Mouse (Mus musculus): ENCODE measurements at regions not wholly inside any gene's neighbourhood (a gene's known extent, or its start where the extent isn't known, plus 50 kb on each side); places are given as distances from the start of the nearest gene placed in this dataset.

DNA sequence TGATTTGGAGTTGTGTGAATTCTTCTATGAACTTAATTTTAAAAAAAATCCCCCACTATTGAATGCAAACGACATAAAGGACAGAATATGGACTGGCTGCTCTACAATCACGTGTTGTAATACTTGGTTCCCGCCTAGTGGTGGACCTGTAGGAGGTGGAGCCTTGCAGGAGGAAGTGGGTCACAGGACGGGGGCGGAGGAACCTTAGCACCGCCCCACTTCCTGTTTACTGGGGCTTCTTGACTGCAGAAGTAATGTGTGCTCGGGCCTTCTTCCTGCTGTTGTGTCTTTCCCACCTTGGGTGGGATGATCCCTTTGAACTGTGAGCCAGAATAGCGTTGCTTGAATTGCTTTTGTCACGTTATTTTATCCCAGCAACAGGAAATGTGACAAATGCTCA, 52.2 kb upstream of the Tmem108 start:
- Histone ChIP-seq H3K27ac (ENCODE audit: low read depth) (no peak overlapping the region), H3K9ac (ENCODE audit: low read length) (no peak overlapping the region), H3K4me3 (ENCODE audit: low read depth, low read length) (no peak overlapping the region), H3K9me3 (ENCODE audit: control insufficient read depth, low read length) (no peaks in the 10 kb centered on the region), H3K36me3 (ENCODE audit: control insufficient read depth, insufficient read depth, low read length) (no peaks in the 10 kb centered on the region), H3K27me3 (replicated peaks; ENCODE audit: control insufficient read depth, insufficient read depth, low read length) (no peaks in the 10 kb centered on the region), H3K4me1 (replicated peaks; ENCODE audit: control insufficient read depth, insufficient read depth, low read length) (no peaks in the 10 kb centered on the region), H3K4me2 (ENCODE audit: low read length) (no peak overlapping the region)
- ATAC-seq (replicated peaks; ENCODE audit: low FRiP score, low TSS enrichment, low read depth) = no peak
- WGBS = 89% methylated on average over 9 of the region's 9 CpGs
- no peak for DNase-seq (ENCODE audit: low spot score)

DNA sequence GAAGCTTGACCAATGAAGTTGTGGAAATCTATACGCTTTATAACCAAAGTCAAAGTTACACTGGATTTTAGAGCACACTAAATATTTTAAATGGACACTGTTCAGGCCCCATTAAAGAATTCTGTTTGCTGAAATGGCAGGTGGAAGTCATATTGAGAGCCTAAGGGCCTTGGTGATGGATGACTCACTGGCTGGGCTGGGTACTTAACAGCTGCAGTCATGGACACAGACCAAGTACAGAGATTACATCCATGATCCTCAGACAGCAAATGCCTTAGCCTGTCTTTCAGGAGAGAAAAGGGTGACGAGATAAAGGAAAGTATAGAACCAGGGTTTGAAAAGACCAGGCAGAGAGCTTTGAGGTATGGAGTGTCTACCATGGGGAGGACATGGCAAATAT, 57.4 kb upstream of the Tmem108 start:
- Histone ChIP-seq H3K27me3 (replicated peaks; ENCODE audit: control insufficient read depth, insufficient read depth, low read length) (no peaks in the 10 kb centered on the region), H3K4me2 (ENCODE audit: low read length) (no peak overlapping the region), H3K9me3 (ENCODE audit: control insufficient read depth, low read length) (no peaks in the 10 kb centered on the region), H3K27ac (ENCODE audit: low read depth) (no peak overlapping the region), H3K4me3 (ENCODE audit: low read depth, low read length) (no peak overlapping the region), H3K9ac (ENCODE audit: low read length) (no peak overlapping the region), H3K36me3 (ENCODE audit: control insufficient read depth, insufficient read depth, low read length) (no peaks in the 10 kb centered on the region), H3K4me1 (replicated peaks; ENCODE audit: control insufficient read depth, insufficient read depth, low read length) (no peaks in the 10 kb centered on the region)
- ATAC-seq (replicated peaks; ENCODE audit: low FRiP score, low TSS enrichment, low read depth) (no peak), DNase-seq (ENCODE audit: low spot score) (no peak)
- 85% methylated on average over 2 of the region's 2 CpGs for WGBS

DNA sequence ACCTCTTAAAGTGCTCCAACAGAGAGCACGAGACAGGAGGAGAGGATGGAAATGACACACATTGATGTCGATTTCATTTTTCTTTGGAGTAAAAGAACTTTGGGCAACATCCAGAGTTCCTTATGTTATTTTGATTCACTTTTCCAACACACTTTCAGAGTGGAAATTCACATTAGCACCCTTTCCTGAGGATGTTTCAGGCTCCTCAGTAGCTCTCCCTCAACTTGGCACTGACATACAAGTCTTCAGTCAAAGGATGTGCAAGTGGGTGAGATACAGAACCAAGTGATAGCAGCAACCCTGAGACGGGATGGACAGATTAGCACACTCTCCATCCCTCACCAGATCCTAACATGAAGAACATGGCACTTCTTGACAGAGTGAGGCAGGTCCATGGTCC, 60.0 kb upstream of the Tmem108 start:
- WGBS = 86% methylated on average over 3 of the region's 3 CpGs
- no peak overlapping the region for H3K4me2 ChIP-seq (ENCODE audit: low read length)
- H3K4me1 ChIP-seq (replicated peaks; ENCODE audit: control insufficient read depth, insufficient read depth, low read length) = no peaks in the 10 kb centered on the region
- no peak overlapping the region for H3K27ac ChIP-seq (ENCODE audit: low read depth)
- no peak for ATAC-seq (replicated peaks; ENCODE audit: low FRiP score, low TSS enrichment, low read depth)
- no peak overlapping the region for H3K9ac ChIP-seq (ENCODE audit: low read length)
- H3K4me3 ChIP-seq (ENCODE audit: low read depth, low read length) = no peak overlapping the region
- no peaks in the 10 kb centered on the region for H3K27me3 ChIP-seq (replicated peaks; ENCODE audit: control insufficient read depth, insufficient read depth, low read length)
- no peak for DNase-seq (ENCODE audit: low spot score)
- no peaks in the 10 kb centered on the region for H3K36me3 ChIP-seq (ENCODE audit: control insufficient read depth, insufficient read depth, low read length)
- no peaks in the 10 kb centered on the region for H3K9me3 ChIP-seq (ENCODE audit: control insufficient read depth, low read length)

DNA sequence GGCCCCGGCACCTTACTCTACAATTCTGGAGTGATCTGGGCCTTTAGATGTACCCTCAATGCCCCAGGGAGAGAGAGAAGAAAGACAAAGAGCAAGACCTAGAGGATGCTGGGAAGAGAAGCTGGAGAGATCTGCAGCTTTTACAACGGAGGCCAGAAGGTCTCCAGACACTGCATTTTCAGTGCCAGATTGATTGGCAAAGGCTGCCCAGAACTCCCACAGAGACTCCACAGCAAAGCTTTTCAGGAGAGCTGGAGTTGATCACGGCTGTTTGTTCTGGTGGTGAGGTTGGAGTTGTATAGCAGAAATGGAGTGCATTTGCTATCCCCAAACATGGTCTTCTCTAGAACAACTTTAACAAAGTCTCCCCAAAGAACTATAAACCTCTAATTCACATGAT, 61.9 kb upstream of the Tmem108 start:
- Histone ChIP-seq H3K4me1 (replicated peaks; ENCODE audit: control insufficient read depth, insufficient read depth, low read length) (no peaks in the 10 kb centered on the region), H3K9me3 (ENCODE audit: control insufficient read depth, low read length) (no peaks in the 10 kb centered on the region), H3K27me3 (replicated peaks; ENCODE audit: control insufficient read depth, insufficient read depth, low read length) (no peaks in the 10 kb centered on the region), H3K4me3 (ENCODE audit: low read depth, low read length) (no peak overlapping the region), H3K9ac (ENCODE audit: low read length) (no peak overlapping the region), H3K27ac (ENCODE audit: low read depth) (no peak overlapping the region), H3K4me2 (ENCODE audit: low read length) (no peak overlapping the region), H3K36me3 (ENCODE audit: control insufficient read depth, insufficient read depth, low read length) (no peaks in the 10 kb centered on the region)
- ATAC-seq (replicated peaks; ENCODE audit: low FRiP score, low TSS enrichment, low read depth) (no peak), DNase-seq (ENCODE audit: low spot score) (no peak)
- 57% methylated on average over 3 of the region's 3 CpGs for WGBS

DNA sequence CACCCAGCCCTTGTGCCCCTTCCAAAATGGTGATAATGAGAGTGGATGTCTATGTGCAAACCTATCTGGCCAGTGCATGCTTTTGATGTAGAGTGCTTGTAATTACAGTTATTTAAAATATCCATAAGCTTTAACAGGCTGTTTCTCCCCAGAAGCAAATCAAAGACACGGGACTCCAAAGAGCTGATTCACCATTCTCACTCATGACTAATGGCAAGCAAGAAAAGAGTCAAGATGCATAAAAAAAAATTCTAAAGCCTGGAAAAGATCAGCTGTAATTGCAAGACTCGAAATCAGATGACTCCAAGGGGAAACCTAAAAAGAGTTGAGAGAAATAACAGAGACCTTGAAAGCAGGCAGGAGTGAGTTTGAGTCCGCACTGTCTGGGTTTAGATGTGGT, 79.6 kb upstream of the Tmem108 start:
- 70% methylated on average over 3 of the region's 3 CpGs for WGBS
- no peak for ATAC-seq (replicated peaks; ENCODE audit: low FRiP score, low TSS enrichment, low read depth)

DNA sequence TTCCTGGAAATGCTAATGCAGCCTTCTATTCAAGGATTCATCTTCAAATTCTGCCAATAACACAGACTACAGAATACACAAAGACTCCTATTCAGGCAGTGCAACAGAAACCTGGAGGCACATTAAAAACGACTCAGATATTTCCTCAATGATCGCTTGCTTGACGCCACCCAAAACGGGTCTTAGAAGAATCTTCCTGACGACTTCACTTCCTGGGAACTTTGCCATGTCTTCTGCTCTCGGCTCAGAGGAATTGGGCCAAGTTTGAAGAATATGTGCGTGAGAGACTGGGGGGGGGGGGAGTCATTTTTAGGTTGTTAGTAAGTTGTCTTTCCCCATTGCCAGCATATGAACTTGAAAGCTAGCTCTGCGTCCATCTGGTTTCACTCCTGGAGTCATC, 82.2 kb upstream of the Tmem108 start:
- 73% methylated on average over 8 of the region's 8 CpGs for WGBS

More for the DNA sequence above, 79.6 kb upstream of the Tmem108 start:
- no peaks in the 10 kb centered on the region for H3K9me3 ChIP-seq (ENCODE audit: control insufficient read depth, low read length)
- H3K9ac ChIP-seq (ENCODE audit: low read length) = no peak overlapping the region
- H3K36me3 ChIP-seq (ENCODE audit: control insufficient read depth, insufficient read depth, low read length) = no peaks in the 10 kb centered on the region
- no peaks in the 10 kb centered on the region for H3K4me1 ChIP-seq (replicated peaks; ENCODE audit: control insufficient read depth, insufficient read depth, low read length)
- no peaks in the 10 kb centered on the region for H3K27me3 ChIP-seq (replicated peaks; ENCODE audit: control insufficient read depth, insufficient read depth, low read length)
- H3K4me2 ChIP-seq (ENCODE audit: low read length) = no peak overlapping the region
- no peak for DNase-seq (ENCODE audit: low spot score)
- no peak overlapping the region for H3K4me3 ChIP-seq (ENCODE audit: low read depth, low read length)
- H3K27ac ChIP-seq (ENCODE audit: low read depth) = no peak overlapping the region

DNA sequence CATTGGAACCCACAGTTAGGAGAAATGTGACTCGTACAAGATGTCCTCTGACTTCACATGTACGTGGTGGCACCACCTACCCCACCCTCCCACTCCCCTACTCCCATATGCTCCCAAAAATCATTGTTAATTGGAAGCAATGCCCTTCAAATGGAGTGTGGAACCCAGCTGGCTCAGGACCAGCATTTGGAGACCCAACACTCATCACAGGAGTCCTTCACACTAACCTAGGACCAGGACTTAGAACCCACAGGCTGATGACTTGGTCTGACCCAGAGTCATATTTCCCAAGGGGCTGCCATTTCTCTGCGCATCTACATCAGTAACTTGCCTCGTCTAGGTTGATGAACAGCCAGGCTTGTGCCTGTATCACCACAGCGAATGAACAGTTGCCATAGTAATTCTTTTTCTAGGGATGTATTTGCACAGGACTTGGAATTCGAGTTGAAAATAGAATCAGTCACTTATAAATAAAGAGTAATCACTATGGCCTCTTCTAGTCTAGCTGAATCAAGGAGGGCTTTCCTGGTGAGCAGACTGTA, 84.3 kb upstream of the Tmem108 start:
- Histone ChIP-seq H3K36me3 (ENCODE audit: control insufficient read depth, insufficient read depth, low read length) (no peaks in the 10 kb centered on the region), H3K9me3 (ENCODE audit: control insufficient read depth, low read length) (no peaks in the 10 kb centered on the region), H3K27me3 (replicated peaks; ENCODE audit: control insufficient read depth, insufficient read depth, low read length) (no peaks in the 10 kb centered on the region), H3K27ac (ENCODE audit: low read depth) (no peak overlapping the region), H3K9ac (ENCODE audit: low read length) (no peak overlapping the region), H3K4me2 (ENCODE audit: low read length) (no peak overlapping the region), H3K4me3 (ENCODE audit: low read depth, low read length) (no peak overlapping the region), H3K4me1 (replicated peaks; ENCODE audit: control insufficient read depth, insufficient read depth, low read length) (no peaks in the 10 kb centered on the region)
- WGBS = 73% methylated on average over 6 of the region's 6 CpGs
- no peak for ATAC-seq (replicated peaks; ENCODE audit: low FRiP score, low TSS enrichment, low read depth)
- no peak for DNase-seq (ENCODE audit: low spot score)

More for the DNA sequence above, 82.2 kb upstream of the Tmem108 start:
- no peaks in the 10 kb centered on the region for H3K27me3 ChIP-seq (replicated peaks; ENCODE audit: control insufficient read depth, insufficient read depth, low read length)
- H3K9ac ChIP-seq (ENCODE audit: low read length) = no peak overlapping the region
- H3K27ac ChIP-seq (ENCODE audit: low read depth) = no peak overlapping the region
- no peaks in the 10 kb centered on the region for H3K9me3 ChIP-seq (ENCODE audit: control insufficient read depth, low read length)
- DNase-seq (ENCODE audit: low spot score) = no peak
- H3K4me1 ChIP-seq (replicated peaks; ENCODE audit: control insufficient read depth, insufficient read depth, low read length) = no peaks in the 10 kb centered on the region
- H3K36me3 ChIP-seq (ENCODE audit: control insufficient read depth, insufficient read depth, low read length) = no peaks in the 10 kb centered on the region
- H3K4me3 ChIP-seq (ENCODE audit: low read depth, low read length) = no peak overlapping the region
- no peak overlapping the region for H3K4me2 ChIP-seq (ENCODE audit: low read length)
- ATAC-seq (replicated peaks; ENCODE audit: low FRiP score, low TSS enrichment, low read depth) = no peak

DNA sequence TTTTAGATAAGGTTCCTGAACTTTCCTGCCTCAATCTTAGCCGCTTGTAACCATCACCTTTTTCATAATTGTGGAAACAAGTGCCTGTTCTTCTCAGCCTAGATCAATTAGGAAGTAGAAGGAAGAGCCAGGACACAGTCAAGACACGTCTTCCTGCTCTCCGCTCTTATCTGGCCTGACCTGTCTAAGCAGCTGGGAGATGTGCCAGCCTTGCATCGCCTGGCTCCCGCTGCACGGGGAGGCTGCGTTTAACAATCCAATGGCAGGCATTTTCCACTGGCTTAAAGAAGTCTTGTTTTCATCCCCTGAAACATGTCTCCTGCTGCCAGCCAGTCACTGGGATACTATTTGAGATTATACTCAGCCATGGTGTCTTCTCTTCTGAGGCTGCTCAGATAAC, 86.3 kb upstream of the Tmem108 start:
- H3K4me1 ChIP-seq (replicated peaks; ENCODE audit: control insufficient read depth, insufficient read depth, low read length) = no peaks in the 10 kb centered on the region
- DNase-seq (ENCODE audit: low spot score) (no peak), ATAC-seq (replicated peaks; ENCODE audit: low FRiP score, low TSS enrichment, low read depth) (no peak)
- no peak overlapping the region for H3K27ac ChIP-seq (ENCODE audit: low read depth)
- H3K36me3 ChIP-seq (ENCODE audit: control insufficient read depth, insufficient read depth, low read length) = no peaks in the 10 kb centered on the region
- no peaks in the 10 kb centered on the region for H3K27me3 ChIP-seq (replicated peaks; ENCODE audit: control insufficient read depth, insufficient read depth, low read length)
- no peak overlapping the region for H3K9ac ChIP-seq (ENCODE audit: low read length)
- peaks cover under 1% of the 10 kb centered on the region; the same call in 1 of the 2 replicates for H3K9me3 ChIP-seq (ENCODE audit: control insufficient read depth, low read length)
- H3K4me3 ChIP-seq (ENCODE audit: low read depth, low read length) = no peak overlapping the region
- 62% methylated on average over 7 of the region's 7 CpGs for WGBS
- no peak overlapping the region for H3K4me2 ChIP-seq (ENCODE audit: low read length)

DNA sequence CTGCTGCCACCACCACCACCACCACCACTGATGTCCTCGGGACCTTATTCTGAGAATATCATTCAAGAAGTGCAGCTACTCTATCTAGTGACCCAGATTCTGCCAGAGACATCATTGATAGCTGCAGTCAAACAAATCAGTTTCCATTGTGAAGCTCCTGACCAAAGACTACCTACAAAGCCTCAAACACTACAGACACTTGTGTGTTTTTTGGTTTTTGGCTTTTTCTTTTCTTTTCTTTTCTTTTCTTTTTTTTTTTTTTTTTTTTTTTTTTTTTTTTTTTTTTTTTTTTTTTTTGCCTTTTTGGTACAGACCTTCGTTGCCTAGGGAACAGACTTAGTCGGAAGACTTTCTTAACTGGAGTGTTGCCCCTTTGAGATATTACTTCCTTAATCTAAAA, 87.4 kb upstream of the Tmem108 start:
- WGBS = 80% methylated on average over 3 of the region's 3 CpGs
- no peak overlapping the region for H3K27ac ChIP-seq (ENCODE audit: low read depth)
- DNase-seq (ENCODE audit: low spot score) (no peak), ATAC-seq (replicated peaks; ENCODE audit: low FRiP score, low TSS enrichment, low read depth) (no peak)
- no peak overlapping the region for H3K4me2 ChIP-seq (ENCODE audit: low read length)
- no peaks in the 10 kb centered on the region for H3K4me1 ChIP-seq (replicated peaks; ENCODE audit: control insufficient read depth, insufficient read depth, low read length)
- H3K27me3 ChIP-seq (replicated peaks; ENCODE audit: control insufficient read depth, insufficient read depth, low read length) = no peaks in the 10 kb centered on the region
- no peaks in the 10 kb centered on the region for H3K36me3 ChIP-seq (ENCODE audit: control insufficient read depth, insufficient read depth, low read length)
- H3K9ac ChIP-seq (ENCODE audit: low read length) = no peak overlapping the region
- no peak overlapping the region for H3K4me3 ChIP-seq (ENCODE audit: low read depth, low read length)
- peaks cover 10% of the 10 kb centered on the region; the same call in 1 of the 2 replicates for H3K9me3 ChIP-seq (ENCODE audit: control insufficient read depth, low read length)
